Mouse (Mus musculus): ENCODE measurements at regions not wholly inside any gene's neighbourhood (a gene's known extent, or its start where the extent isn't known, plus 50 kb on each side); places are given as distances from the start of the nearest gene placed in this dataset.
"Not testable (repeated sequence)": the region's sequence is repeated elsewhere in the genome, so short reads cannot be mapped to it uniquely, and the experiment has no call there.

GRCm38 (mm10) chr8:39218716-39219115, 1456.2 kb upstream of the Adam24 start:
- no peak for DNase-seq

- DNase-seq = no peak
These were observed 1447.6 kb upstream of the Adam24 start for GRCm38 (mm10) chr8:39227239-39227638.

GRCm38 (mm10) chr8:39268970-39269497, 1405.8 kb upstream of the Adam24 start:
- DNase-seq = peak; percentile 5 to 15

- DNase-seq = no peak
These were observed 1377.2 kb upstream of the Adam24 start for GRCm38 (mm10) chr8:39297548-39298306.

- no peak for DNase-seq
These were observed 1371.0 kb upstream of the Adam24 start for GRCm38 (mm10) chr8:39303742-39304336.

GRCm38 (mm10) chr8:39313854-39314253, 1361.0 kb upstream of the Adam24 start:
- peak; percentile 6 to 24 for DNase-seq

GRCm38 (mm10) chr8:39315521-39316233, 1359.2 kb upstream of the Adam24 start:
- DNase-seq = peak; percentile 3 to 28

- no peak for DNase-seq
These were observed 1358.7 kb upstream of the Adam24 start for GRCm38 (mm10) chr8:39316234-39316568.

GRCm38 (mm10) chr8:39329378-39329777, 1345.5 kb upstream of the Adam24 start:
- no peak for DNase-seq

- no peak for DNase-seq
These were observed 1330.1 kb upstream of the Adam24 start for GRCm38 (mm10) chr8:39344731-39345130.

GRCm38 (mm10) chr8:39346471-39346870, 1328.4 kb upstream of the Adam24 start:
- DNase-seq = no peak

- DNase-seq = no peak
These were observed 1325.9 kb upstream of the Adam24 start for GRCm38 (mm10) chr8:39348956-39349355.

GRCm38 (mm10) chr8:39355412-39355811, 1319.5 kb upstream of the Adam24 start:
- no peak for DNase-seq

GRCm38 (mm10) chr8:39357111-39357510, 1317.8 kb upstream of the Adam24 start:
- DNase-seq = peak in 1 of 2 experiments; percentile 3

- DNase-seq = peak in 1 of 2 experiments; percentile 2
These were observed 1317.0 kb upstream of the Adam24 start for GRCm38 (mm10) chr8:39357865-39358264.

GRCm38 (mm10) chr8:39366346-39366745, 1308.5 kb upstream of the Adam24 start:
- not testable (repeated sequence) for DNase-seq
